ENCODE assay signal across 29 mouse cellular contexts in genomic region chr6:148980495-148980894, GRCm38 (mm10). TPM values are rescaled to one million over a fixed set of nuclear protein-coding genes. Genes with fewer than 3 reads are reported as not detected.
DNase-seq lines count a peak whose midpoint lies in the region; ATAC-seq and TF ChIP-seq lines count a peak whose summit lies in the region.
"Had no signal": no experiment of that assay in that cellular context is flagged by ENCODE, and none has a peak within 500 bp of the region (broad histone marks: within the 10 kb centered on the region; RNA-seq: fewer than 3 reads in every experiment).

No protein-coding gene starts in this region.

- TF ChIP-seq POLR2A in ES-Bruce4 (IDR thresholded peaks at IDR 0.05; ENCODE audit: insufficient read depth, low read length): no peak
- TF ChIP-seq POLR2A in myocyte (IDR thresholded peaks at IDR 0.05; ENCODE audit: insufficient read length, low read depth): no peak

- H3K27ac ChIP-seq in lung, embryonic 16.5 days (ENCODE audit: low read length): peak overlapping the region; percentile 12; the same call in 1 of the 2 replicates
- peak overlapping the region; percentile 19; the same call in 1 of the 2 replicates for H3K27ac ChIP-seq in ES-Bruce4 (ENCODE audit: insufficient read depth, low read length)
- H3K27ac ChIP-seq in midbrain, embryonic 13.5 days: no peak overlapping the region
- H3K27ac ChIP-seq: embryonic facial prominence, embryonic 13.5 days; forebrain, embryonic 13.5 days; hindbrain, embryonic 14.5 days; limb, embryonic 13.5 days; midbrain, embryonic 15.5 days; stomach, embryonic 15.5 days had no signal

- ATAC-seq in lung, embryonic 16.5 days (ENCODE audit: low read depth): no peak
- ATAC-seq in midbrain, embryonic 13.5 days: no peak
- ATAC-seq: forebrain, embryonic 13.5 days; intestine, postnatal 0 days; midbrain, embryonic 15.5 days had no signal

- no peaks in the 10 kb centered on the region; the same call in 1 of the 2 replicates for H3K4me1 ChIP-seq in lung, embryonic 16.5 days (replicated peaks; ENCODE audit: control insufficient read depth, insufficient read depth, low read length)
- H3K4me1 ChIP-seq in ES-Bruce4 (ENCODE audit: control insufficient read depth, insufficient read depth, low read length): peaks cover 9% of the 10 kb centered on the region
- no peaks in the 10 kb centered on the region for H3K4me1 ChIP-seq in midbrain, embryonic 13.5 days (replicated peaks)
- H3K4me1 ChIP-seq: embryonic facial prominence, embryonic 13.5 days; forebrain, embryonic 13.5 days; limb, embryonic 13.5 days; midbrain, embryonic 15.5 days; stomach, embryonic 15.5 days had no signal

- H3K4me2 ChIP-seq in lung, embryonic 16.5 days (ENCODE audit: low read depth, low read length): no peak overlapping the region
- H3K4me2 ChIP-seq in myocyte (ENCODE audit: low read depth): peak overlapping the region; percentile 4
- H3K4me2 ChIP-seq in midbrain, embryonic 13.5 days (replicated peaks): no peak overlapping the region
- H3K4me2 ChIP-seq: embryonic facial prominence, embryonic 13.5 days; forebrain, embryonic 13.5 days; heart, embryonic 11.5 days; hindbrain, embryonic 14.5 days; limb, embryonic 13.5 days; liver, embryonic 11.5 days; midbrain, embryonic 15.5 days; stomach, embryonic 15.5 days had no signal

- no peak overlapping the region for H3K4me3 ChIP-seq in lung, embryonic 16.5 days (ENCODE audit: low read length)
- H3K4me3 ChIP-seq in ES-Bruce4 (ENCODE audit: low read depth, low read length) (no peak overlapping the region), myocyte (no peak overlapping the region)
- H3K4me3 ChIP-seq in midbrain, embryonic 13.5 days (replicated peaks): no peak overlapping the region
- H3K4me3 ChIP-seq: embryonic facial prominence, embryonic 13.5 days; erythroblast, embryonic 14.5 days; forebrain, embryonic 13.5 days; limb, embryonic 13.5 days; midbrain, embryonic 15.5 days; stomach, embryonic 15.5 days had no signal

- DNase-seq in lung, postnatal 4 days: no peak
- peak; percentile 26 for DNase-seq in fat pad, adult 2 months (ENCODE audit: extremely low read depth, low read depth, low spot score)
- no peak for DNase-seq in urinary bladder, postnatal 4 days (ENCODE audit: low spot score in 2 of 2)
- no peak for DNase-seq in left cerebral cortex, adult 18-20 months (ENCODE audit: low spot score in 2 of 2)
- DNase-seq: adrenal gland, postnatal 10 days; B cell, adult 2 months; cerebellum, adult 8-10 months; cerebellum, postnatal 25 days; gastrocnemius, postnatal 14 days; heart, postnatal 36 days; kidney, adult 9 months; kidney, postnatal 10 days; lung, postnatal 10 days; right cerebral cortex, postnatal 25 days; thymus, postnatal 14 days had no signal

- no peaks in the 10 kb centered on the region for H3K27me3 ChIP-seq in lung, embryonic 16.5 days (ENCODE audit: control insufficient read depth, insufficient read depth, low read depth, low read length)
- no peaks in the 10 kb centered on the region for H3K27me3 ChIP-seq in ES-Bruce4 (ENCODE audit: control insufficient read depth, insufficient read depth, low read length, poor library complexity, severe bottlenecking)
- no peaks in the 10 kb centered on the region for H3K27me3 ChIP-seq in myocyte (ENCODE audit: control insufficient read depth, insufficient read depth, insufficient read length)
- no peaks in the 10 kb centered on the region for H3K27me3 ChIP-seq in midbrain, embryonic 13.5 days
- H3K27me3 ChIP-seq: embryonic facial prominence, embryonic 13.5 days; forebrain, embryonic 13.5 days; limb, embryonic 13.5 days; midbrain, embryonic 15.5 days; stomach, embryonic 15.5 days had no signal

- H3K9me3 ChIP-seq in lung, embryonic 16.5 days (ENCODE audit: control insufficient read depth, low read length): no peaks in the 10 kb centered on the region
- no peaks in the 10 kb centered on the region for H3K9me3 ChIP-seq in ES-Bruce4 (replicated peaks; ENCODE audit: control insufficient read depth, insufficient read depth, low read length, poor library complexity, severe bottlenecking)
- 0 out of 2 replicates have a peak, but pooled peaks cover 4% of the 10 kb centered on the region for H3K9me3 ChIP-seq in midbrain, embryonic 13.5 days
- H3K9me3 ChIP-seq: embryonic facial prominence, embryonic 13.5 days; forebrain, embryonic 13.5 days; limb, embryonic 13.5 days; midbrain, embryonic 15.5 days; stomach, embryonic 15.5 days had no signal

- H3K79me2 ChIP-seq in myocyte (ENCODE audit: control insufficient read depth, insufficient read depth): no peaks in the 10 kb centered on the region

- TF ChIP-seq CTCF in ES-Bruce4 (IDR thresholded peaks at IDR 0.05; ENCODE audit: low read depth, low read length): no peak

- no peaks in the 10 kb centered on the region for H3K36me3 ChIP-seq in lung, embryonic 16.5 days (ENCODE audit: control insufficient read depth, insufficient read depth, low read length)
- no peaks in the 10 kb centered on the region for H3K36me3 ChIP-seq in ES-Bruce4 (ENCODE audit: control insufficient read depth, insufficient read depth, low read length, poor library complexity, severe bottlenecking)
- no peaks in the 10 kb centered on the region for H3K36me3 ChIP-seq in myocyte (ENCODE audit: control insufficient read depth, insufficient read depth)
- no peaks in the 10 kb centered on the region for H3K36me3 ChIP-seq in midbrain, embryonic 13.5 days
- H3K36me3 ChIP-seq: embryonic facial prominence, embryonic 13.5 days; limb, embryonic 13.5 days; midbrain, embryonic 15.5 days; stomach, embryonic 15.5 days had no signal

- TF ChIP-seq EP300 in ES-Bruce4 (IDR thresholded peaks at IDR 0.05; ENCODE audit: insufficient read depth, low read depth, low read length): no peak

- WGBS in lung, embryonic 16.5 days: 19% methylated on average over 2 of the region's 3 CpGs
- WGBS in midbrain, embryonic 13.5 days: 89% methylated on average over 3 of the region's 3 CpGs

- H3K9ac ChIP-seq in lung, embryonic 16.5 days (ENCODE audit: low read length): no peak overlapping the region
- H3K9ac ChIP-seq in ES-Bruce4 (ENCODE audit: low read depth, poor library complexity, severe bottlenecking): no peak overlapping the region
- no peak overlapping the region for H3K9ac ChIP-seq in midbrain, embryonic 13.5 days (replicated peaks)
- H3K9ac ChIP-seq: embryonic facial prominence, embryonic 13.5 days; forebrain, embryonic 13.5 days; hindbrain, embryonic 14.5 days; limb, embryonic 13.5 days; midbrain, embryonic 15.5 days; stomach, embryonic 15.5 days had no signal

- H3ac ChIP-seq in myocyte (ENCODE audit: control insufficient read depth, insufficient read length): no peak overlapping the region

TF ChIP-seq in myocyte, 11 proteins besides CTCF, POLR2A, EP300 and RAD21:
- TF ChIP-seq MYOG (IDR thresholded peaks at IDR 0.05; ENCODE audit: control insufficient read depth in 1 of 3, insufficient read depth in 1 of 3, insufficient read length in 2 of 3, low read depth in 2 of 3) (no peak), E2F4 (IDR thresholded peaks at IDR 0.05; ENCODE audit: insufficient read depth) (no peak), CEBPB (IDR thresholded peaks at IDR 0.05; ENCODE audit: insufficient read depth, poor library complexity, severe bottlenecking) (peak; percentile 40; the same call in 1 of the 2 replicates), SRF (IDR thresholded peaks at IDR 0.05; ENCODE audit: control insufficient read depth, insufficient read length, low read depth) (no peak), TCF12 (IDR thresholded peaks at IDR 0.05; ENCODE audit: insufficient read depth, poor library complexity, severe bottlenecking) (no peak), MAX (IDR thresholded peaks at IDR 0.05; ENCODE audit: low read depth) (no peak)

RNA-seq across cellular contexts. Expression of gene Sinhcaf, which starts 34.2 kb away (rescaled TPM):
- 91.0 and 99.0 TPM in 2 replicates for polyA plus RNA-seq in lung, embryonic 16.5 days (2015; fragmentation: Nextera tagmentation; extraction: Ambion mirVana)
- polyA plus RNA-seq in ES-Bruce4 (2011; ENCODE audit: insufficient read depth, insufficient read length, low read depth, missing spikeins) (406 and 461 TPM in 2 replicates), myocyte (2012; fragmentation: generic; extraction: Trizol) (8.5 TPM)
- polyA plus RNA-seq in midbrain, embryonic 13.5 days (2015; fragmentation: Nextera tagmentation; extraction: Ambion mirVana): 141 and 156 TPM in 2 replicates
- total RNA-seq in left cerebral cortex, adult 18-20 months (2021): 1 to 10 TPM; 1.9 to 2.1 TPM
